Mouse (Mus musculus) induced T-regulatory cell, adult 2 months (primary cell): Measurements from ENCODE around the gene Pou4f2.

Experiments
- DNase-seq: peaks from one replicate; pipeline ENCODE4 v3.0.0-alpha.2; 2012; ENCODE audit warnings: low read depth

Pou4f2 gene

GRCm38 (mm10) chr8:78436071-78436651 is at the start of gene Pou4f2:
Pou4f2 (minus strand) TSS chr8:78436645.
- DNase-seq = no peak

- DNase-seq = peak; percentile 16
Observed at GRCm38 (mm10) chr8:78477051-78477829, 40.8 kb upstream of the Pou4f2 start.

GRCm38 (mm10) chr8:78467889-78468288 is 31.4 kb upstream of the Pou4f2 start:
- DNase-seq = peak; percentile 51

GRCm38 (mm10) chr8:78463941-78464340 is 27.5 kb upstream of the Pou4f2 start:
- DNase-seq = no peak

GRCm38 (mm10) chr8:78456441-78456840 is 20.0 kb upstream of the Pou4f2 start:
- DNase-seq = no peak

- no peak for DNase-seq
Observed at GRCm38 (mm10) chr8:78442781-78443180, 6.3 kb upstream of the Pou4f2 start.

GRCm38 (mm10) chr8:78438121-78438520 is 1.7 kb upstream of the Pou4f2 start:
- DNase-seq = no peak

- DNase-seq = no peak
Observed at GRCm38 (mm10) chr8:78437140-78438045, 948 bp upstream of the Pou4f2 start.

GRCm38 (mm10) chr8:78436661-78437060 is 216 bp upstream of the Pou4f2 start:
- DNase-seq = no peak

- no peak for DNase-seq
Observed at GRCm38 (mm10) chr8:78435624-78435960, 853 bp downstream of the Pou4f2 start.

GRCm38 (mm10) chr8:78434823-78435623 is 1.4 kb downstream of the Pou4f2 start:
- no peak for DNase-seq

GRCm38 (mm10) chr8:78434340-78434739 is 2.1 kb downstream of the Pou4f2 start:
- DNase-seq = no peak

- DNase-seq = no peak
Observed at GRCm38 (mm10) chr8:78433318-78433717, 3.1 kb downstream of the Pou4f2 start.

GRCm38 (mm10) chr8:78432451-78432850 is 4.0 kb downstream of the Pou4f2 start:
- no peak for DNase-seq

- peak; percentile 7 for DNase-seq
Observed at GRCm38 (mm10) chr8:78431356-78431755, 5.1 kb downstream of the Pou4f2 start.

GRCm38 (mm10) chr8:78428148-78428547 is 8.3 kb downstream of the Pou4f2 start:
- no peak for DNase-seq

GRCm38 (mm10) chr8:78427769-78428130 is 8.7 kb downstream of the Pou4f2 start:
- DNase-seq = no peak

- no peak for DNase-seq
Observed at GRCm38 (mm10) chr8:78426875-78427768, 9.3 kb downstream of the Pou4f2 start.

GRCm38 (mm10) chr8:78426455-78426854 is 10.0 kb downstream of the Pou4f2 start:
- no peak for DNase-seq

GRCm38 (mm10) chr8:78423937-78424336 is 12.5 kb downstream of the Pou4f2 start:
- DNase-seq = no peak

- DNase-seq = no peak
Observed at GRCm38 (mm10) chr8:78420101-78420503, 16.3 kb downstream of the Pou4f2 start.
